Mouse (Mus musculus): ENCODE measurements around the gene Ptprm.

The Ptprm gene

GRCm38 (mm10) chr17:67287501-67287900 is 66.8 kb downstream of the Ptprm start:
- DNase-seq (ENCODE audit: inconsistent ontology term), result no peak

GRCm38 (mm10) chr17:67281640-67282170 is 72.6 kb downstream of the Ptprm start:
- DNase-seq (ENCODE audit: inconsistent ontology term), result no peak

DNA sequence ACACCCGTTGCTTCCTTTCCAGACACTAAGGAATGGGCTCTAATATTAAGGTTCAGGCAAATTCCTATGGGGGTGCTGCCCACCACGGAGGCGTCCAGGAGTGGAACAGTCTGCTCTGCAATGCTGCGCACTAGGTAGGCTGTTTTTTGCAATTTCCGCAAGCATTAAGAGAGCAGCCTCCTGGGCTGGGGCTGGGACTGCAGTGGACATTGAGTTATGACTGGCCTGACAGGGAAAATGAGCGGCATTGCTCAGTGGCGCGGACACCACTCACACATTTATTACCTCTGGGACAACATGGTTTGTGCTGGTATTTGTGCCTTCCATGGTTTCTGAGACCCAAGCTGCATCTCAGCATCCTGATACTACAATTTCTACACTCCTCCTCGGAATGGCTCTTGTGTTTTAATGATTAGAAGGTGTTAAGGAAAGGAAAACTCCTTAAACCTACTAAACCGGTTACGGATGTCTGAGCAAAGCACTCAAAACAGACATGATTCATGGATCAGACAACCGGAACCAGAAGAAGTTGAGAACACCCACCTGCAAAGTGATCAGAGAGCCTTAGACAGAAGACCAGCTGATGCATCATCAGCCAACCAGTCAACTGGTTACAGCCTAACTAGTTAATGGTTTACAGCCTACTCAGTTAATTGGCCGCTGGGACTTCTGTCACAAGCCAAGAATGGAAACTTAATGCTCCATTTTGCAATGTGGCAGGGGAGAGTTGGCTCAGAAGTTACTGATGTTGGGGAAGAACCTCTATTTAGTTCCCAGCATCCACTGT is 76.9 kb downstream of the Ptprm start:
- no peak for DNase-seq (ENCODE audit: inconsistent ontology term)

DNA sequence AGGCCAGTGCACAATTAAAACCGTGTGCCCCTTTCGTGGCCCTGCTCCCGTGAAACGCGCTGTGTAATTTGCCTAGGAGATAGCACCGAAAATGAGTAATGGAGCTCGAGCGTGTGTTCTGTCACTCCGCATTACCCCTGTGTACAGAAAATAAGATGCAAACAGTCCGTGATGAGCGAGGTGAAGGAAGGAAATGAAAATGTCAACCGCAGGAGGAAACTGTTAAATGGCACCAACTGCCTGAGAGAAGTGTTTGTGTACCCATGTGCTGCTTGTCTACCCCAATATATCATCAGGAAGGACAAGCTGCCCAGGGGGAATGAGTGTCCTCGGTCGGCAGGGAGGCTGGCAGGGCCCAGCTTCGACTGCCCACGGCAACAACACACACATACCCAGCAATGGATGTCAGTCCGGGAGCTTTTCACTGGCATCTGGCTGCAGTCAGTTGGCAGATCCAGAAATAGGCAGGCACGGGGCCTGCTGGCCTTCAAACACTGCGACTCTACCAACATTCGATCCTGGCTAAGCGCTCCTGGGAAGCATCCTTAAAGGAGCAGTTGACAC is 79.6 kb downstream of the Ptprm start:
- peak; percentile 75 for DNase-seq (ENCODE audit: inconsistent ontology term)

DNA sequence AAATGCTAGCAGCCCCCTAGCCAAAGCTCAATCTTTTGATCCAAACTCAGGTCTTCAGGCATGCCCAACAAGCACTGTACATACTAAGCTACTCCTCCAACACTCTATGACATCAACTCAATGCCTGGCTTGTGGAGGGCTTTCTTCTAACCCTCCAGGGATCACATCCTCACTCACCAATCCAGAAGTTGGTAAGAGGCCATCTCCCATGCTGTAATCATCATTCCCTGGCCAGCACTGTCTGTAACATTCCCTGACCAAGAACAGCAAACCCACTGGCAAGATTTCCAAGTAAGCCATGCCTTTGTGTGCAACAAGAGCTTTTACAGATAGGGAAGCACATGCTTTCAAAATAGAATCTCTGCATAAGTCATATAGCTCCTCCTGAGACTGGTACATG is 81.3 kb downstream of the Ptprm start:
- DNase-seq (ENCODE audit: inconsistent ontology term), result no peak

DNA sequence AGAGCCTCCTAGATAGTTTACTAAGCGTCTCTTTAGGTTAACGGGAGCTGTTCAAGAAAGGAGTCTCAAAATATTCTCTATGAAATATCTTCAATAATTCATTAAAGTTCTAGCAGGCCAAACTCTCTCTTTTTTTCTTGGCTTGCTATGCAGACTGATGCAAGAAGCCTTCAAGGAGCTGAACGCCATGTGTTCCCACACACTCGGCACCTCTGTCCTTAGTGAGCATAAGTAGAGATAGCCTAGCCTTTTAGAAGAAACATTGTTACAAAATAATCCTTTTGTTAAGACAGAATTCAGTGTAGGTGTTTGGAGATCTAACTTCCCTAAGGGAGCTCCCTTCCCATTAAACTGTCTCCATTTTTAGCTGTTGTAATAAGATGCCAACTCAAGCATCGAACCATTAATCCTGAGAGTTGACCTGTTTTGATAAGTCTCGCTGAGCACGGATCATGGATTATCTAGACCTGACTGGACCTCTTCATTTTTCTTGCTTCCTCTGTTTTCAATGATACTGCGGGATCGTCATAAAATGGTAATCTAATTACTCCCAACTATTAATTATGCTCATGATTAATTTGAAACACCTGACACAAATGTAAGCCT is 85.7 kb downstream of the Ptprm start:
- DNase-seq (ENCODE audit: inconsistent ontology term), result no peak

DNA sequence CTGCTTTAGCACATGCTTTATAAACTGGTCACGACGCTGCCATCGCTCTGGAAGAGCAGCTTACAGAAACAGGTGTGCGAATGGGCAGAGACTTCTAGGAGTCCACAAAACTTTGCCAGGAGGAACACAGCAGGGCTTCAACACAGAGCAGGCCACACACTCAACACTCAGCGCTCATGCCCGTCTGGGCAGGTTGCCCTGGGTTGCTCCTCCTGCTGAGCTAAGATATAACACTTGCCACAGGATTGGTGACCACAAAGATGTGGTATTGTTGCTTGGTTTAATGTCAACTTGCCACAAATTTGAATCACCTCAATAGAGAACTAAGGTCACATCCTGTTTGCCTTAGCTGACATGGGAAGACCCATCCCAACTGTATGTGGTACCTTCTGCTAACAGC is 88.0 kb downstream of the Ptprm start:
- DNase-seq (ENCODE audit: inconsistent ontology term), result peak; percentile 40

GRCm38 (mm10) chr17:67265520-67265919 is 88.7 kb downstream of the Ptprm start:
- peak; percentile 16 for DNase-seq (ENCODE audit: inconsistent ontology term)

DNA sequence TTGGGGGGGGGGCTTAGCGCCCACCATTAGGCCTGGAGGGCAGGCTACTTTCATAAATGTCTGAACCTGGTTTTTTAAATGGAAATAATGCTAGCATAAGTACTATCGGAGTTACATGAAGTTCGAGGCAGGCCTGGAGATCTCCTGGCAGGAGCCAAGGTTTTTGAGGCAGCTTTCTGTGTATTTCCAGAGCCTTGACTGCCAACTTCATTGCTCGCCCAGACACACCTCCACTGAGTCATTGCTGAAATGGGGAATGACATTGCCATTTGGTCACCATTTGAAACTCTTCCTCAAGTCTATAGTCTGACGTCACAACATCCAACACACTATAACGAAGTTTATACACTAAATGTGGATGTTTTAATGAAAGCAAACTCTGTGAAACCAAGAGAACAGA is 89.5 kb downstream of the Ptprm start:
- DNase-seq (ENCODE audit: inconsistent ontology term), result peak; percentile 21

GRCm38 (mm10) chr17:67263024-67263423 is 91.2 kb downstream of the Ptprm start:
- DNase-seq (ENCODE audit: inconsistent ontology term), result no peak

DNA sequence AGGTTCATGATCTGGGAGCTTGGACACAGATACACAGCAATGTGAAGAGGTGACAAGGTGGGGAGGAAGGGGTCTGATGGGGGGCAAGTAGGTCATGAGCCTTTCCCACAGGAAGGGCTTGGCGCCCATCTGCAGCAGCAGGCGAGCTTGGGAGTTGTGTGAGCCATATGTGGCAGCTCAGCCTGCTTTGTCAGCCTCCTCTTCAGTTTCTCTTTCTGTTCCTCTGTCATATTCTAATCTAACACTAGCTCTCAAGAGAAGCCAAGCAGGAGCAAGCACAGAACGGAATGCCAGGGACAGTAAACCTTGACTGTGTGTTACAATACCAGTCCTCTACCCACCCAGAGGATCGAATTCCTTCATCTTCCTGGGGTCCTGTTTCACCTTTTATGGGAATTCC is 94.2 kb downstream of the Ptprm start:
- no peak for DNase-seq (ENCODE audit: inconsistent ontology term)

DNA sequence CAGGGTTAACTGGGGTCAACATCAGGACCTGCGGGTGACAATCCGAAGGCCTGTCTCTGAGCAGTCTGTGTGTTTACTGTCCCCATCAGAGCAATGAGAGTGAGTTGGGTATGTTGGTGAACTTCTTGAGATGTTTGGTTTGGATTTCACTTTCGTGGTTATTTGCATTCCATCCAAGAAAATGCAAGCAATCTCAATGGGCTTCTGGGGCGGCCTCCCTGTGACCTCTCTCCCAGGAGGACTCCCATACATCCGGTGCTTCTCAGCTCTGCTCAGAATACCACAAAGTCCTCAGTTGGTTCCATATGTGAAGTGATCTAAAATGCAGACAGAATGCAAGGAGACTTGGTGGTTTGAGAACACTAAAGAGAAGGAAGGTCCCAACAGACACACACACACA is 96.5 kb downstream of the Ptprm start:
- no peak for DNase-seq (ENCODE audit: inconsistent ontology term)

DNA sequence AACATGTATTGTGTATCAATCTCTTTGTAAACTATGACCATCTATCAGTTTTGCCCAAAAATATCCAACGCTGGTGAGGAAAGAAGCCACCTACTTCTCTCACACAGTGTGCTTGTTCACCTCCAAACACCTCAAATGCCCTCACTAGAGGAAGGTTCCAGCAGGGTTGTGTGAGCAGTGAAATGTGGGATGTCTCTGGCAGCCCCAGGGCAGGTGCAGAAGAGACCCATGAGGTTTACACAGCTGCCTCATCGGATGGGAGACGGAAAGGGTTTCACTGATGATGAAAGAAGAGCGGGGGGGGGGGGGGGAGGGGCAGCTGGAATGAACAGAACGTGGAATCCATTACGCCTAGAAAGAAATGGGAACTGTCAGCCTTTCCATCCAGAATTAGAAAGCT is 98.1 kb downstream of the Ptprm start:
- DNase-seq (ENCODE audit: inconsistent ontology term), result no peak

DNA sequence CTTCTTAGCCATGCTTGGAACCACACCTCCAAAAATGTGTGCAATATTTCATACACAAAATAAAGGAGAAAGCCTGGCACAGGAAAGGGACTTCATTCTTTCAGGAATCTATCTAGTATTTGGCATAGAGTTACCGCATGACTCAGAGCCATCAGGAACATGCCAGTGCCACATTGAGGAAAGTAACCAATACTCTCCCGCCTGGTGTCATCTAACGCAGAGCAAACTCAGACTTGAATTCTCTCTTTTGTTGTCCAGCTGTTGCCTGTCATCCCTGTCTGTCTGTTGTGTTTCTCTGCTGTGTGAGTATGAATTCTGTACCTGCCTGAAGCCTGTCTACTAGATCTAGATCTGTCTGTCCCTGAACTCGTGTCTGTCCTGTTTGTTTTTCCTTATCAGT is 100.8 kb downstream of the Ptprm start:
- peak; percentile 83 for DNase-seq (ENCODE audit: inconsistent ontology term)

DNA sequence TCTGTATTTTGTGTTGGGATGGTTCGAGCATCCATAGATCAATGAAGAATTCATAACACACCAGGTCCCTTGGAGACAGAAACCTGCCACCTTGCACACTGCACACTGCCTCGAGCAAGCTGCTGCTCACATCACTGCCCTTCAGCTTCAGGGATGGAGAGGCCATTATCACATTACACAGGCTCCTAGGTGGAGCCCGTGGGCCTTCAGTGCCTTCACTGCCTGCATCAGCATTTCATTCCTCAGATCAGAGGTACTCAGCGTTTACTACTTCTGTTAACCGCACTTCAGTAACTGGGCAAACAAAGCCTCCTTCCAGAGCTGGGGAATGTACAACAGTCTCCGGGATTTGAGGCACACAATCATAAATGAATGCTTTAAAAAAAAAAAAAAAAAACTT is 101.3 kb downstream of the Ptprm start:
- DNase-seq (ENCODE audit: inconsistent ontology term), result no peak

DNA sequence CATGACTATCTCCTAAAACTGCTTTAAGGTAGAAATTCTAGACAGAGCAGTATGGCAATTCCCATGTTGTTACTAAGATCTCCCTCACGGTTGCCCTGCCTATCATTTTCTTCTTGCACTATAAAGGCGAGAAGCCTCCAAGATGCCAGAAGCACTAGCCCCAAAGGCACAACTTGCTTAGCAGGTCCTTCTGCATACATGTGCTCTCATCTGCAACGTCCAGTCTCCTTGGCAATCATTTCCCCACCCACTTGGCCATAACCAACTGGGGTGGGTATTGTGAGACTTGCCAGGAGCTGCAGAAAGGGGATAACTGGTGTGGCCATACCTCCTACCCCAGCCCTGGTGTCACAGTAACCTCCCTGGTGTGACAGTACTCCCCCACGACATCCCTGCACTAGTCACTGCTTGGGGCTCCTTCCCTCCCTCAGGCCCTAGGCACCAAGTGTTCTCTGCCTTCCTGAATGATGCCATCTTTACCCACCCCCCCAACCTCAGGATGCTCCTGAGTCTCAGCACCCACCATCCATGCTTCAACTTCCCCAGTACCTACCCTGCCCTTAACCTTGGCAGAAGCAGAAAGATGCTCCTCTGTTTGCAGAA is 108.9 kb downstream of the Ptprm start:
- no peak for DNase-seq (ENCODE audit: inconsistent ontology term)

- DNase-seq (ENCODE audit: inconsistent ontology term), result peak; percentile 31
Observed at GRCm38 (mm10) chr17:67242774-67243495, 111.3 kb downstream of the Ptprm start.

GRCm38 (mm10) chr17:67241951-67242773 is 112.1 kb downstream of the Ptprm start:
- peak; percentile 88 for DNase-seq (ENCODE audit: inconsistent ontology term)

GRCm38 (mm10) chr17:67238866-67239265 is 115.4 kb downstream of the Ptprm start:
- DNase-seq (ENCODE audit: inconsistent ontology term), result no peak

- no peak for DNase-seq (ENCODE audit: inconsistent ontology term)
Observed at GRCm38 (mm10) chr17:67237407-67237806, 116.8 kb downstream of the Ptprm start.

- DNase-seq (ENCODE audit: inconsistent ontology term), result no peak
Observed at GRCm38 (mm10) chr17:67233063-67233462, 121.2 kb downstream of the Ptprm start.

Measured in Muller cell, postnatal 12 days (primary cell).